Mouse (Mus musculus) E14TG2a.4 (cell line): ENCODE measurements around the gene C3.

ENCODE experiments used
- CTCF ChIP-seq: conservative IDR thresholded peaks from 2 replicates; pipeline ENCODE4 v1.5.1; 2014; ENCODE audit warnings: low read length
- NANOG ChIP-seq: IDR thresholded peaks from 2 replicates; pipeline ENCODE4 v1.6.1; 2014; ENCODE audit warnings: borderline replicate concordance, low read length, mixed read lengths
- POU5F1 ChIP-seq: IDR thresholded peaks from 2 replicates; pipeline ENCODE4 v1.6.1; 2014; ENCODE audit warnings: low read length, borderline replicate concordance

GRCm38 (mm10) chr17:57214676-57215387 lies 13.1 kb downstream of the C3 start:
- TF ChIP-seq CTCF: no peak
- TF ChIP-seq NANOG: no peak
- no peak for TF ChIP-seq POU5F1
